Mouse (Mus musculus) small intestine, adult 2 months (tissue): ENCODE measurements around the gene Plekhg3.

ENCODE experiments used
- CTCF ChIP-seq: fragments of 200-500 bp; IDR thresholded peaks from 2 replicates; pipeline ENCODE4 v1.5.1; 2012; ENCODE audit warnings: low read depth, mild to moderate bottlenecking, control low read depth, inconsistent platforms, low read length, moderate library complexity, mixed read lengths; ENCODE audit not compliant: insufficient replicate concordance, insufficient read length; ENCODE audit errors: extremely low read depth
- POLR2A ChIP-seq: fragments of 200-500 bp; IDR thresholded peaks from 2 replicates; pipeline ENCODE4 v1.6.1; 2012; ENCODE audit warnings: low read depth, mild to moderate bottlenecking, control low read depth, inconsistent platforms, low read length, moderate library complexity

- peak; percentile 25; the same call in 1 of the 2 replicates for TF ChIP-seq CTCF
- no peak for TF ChIP-seq POLR2A
Observed at GRCm38 (mm10) chr12:76496324-76496723, 34.4 kb upstream of the Plekhg3 start.
